Mouse (Mus musculus): ENCODE measurements around the gene E2f6.

DNA sequence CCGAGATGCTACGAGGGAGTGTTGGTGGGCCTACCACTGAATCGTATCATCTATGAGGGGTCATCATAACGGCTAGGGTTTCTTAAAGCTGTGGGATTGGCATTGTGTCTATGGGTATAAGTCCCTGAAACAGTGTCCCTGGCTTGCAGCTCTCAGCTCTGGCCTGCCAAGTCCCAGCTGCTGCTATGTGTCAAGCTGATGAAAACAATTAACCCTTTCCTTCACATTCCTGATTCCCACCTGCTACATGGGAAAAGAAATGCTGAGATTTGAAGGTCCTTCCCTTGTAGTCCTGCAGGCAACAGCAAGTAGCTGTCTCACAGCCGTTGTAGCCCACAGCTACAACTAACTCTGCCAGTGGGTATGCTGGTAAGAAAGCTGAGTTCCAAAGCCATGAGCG lies 75.6 kb downstream of the E2f6 start:
- TF ChIP-seq CTCF (IDR thresholded peaks at IDR 0.05; ENCODE audit: low read depth, low read length) (no peak), GATA1 (IDR thresholded peaks at IDR 0.05; ENCODE audit: borderline replicate concordance, low read length) (no peak)

Data from G1E (cell line).